In genomic region chr9:21309150-21309741, GRCm38 (mm10) we compare ENCODE assay signal across 11 mouse cellular contexts. TPM values are rescaled to one million over a fixed set of nuclear protein-coding genes. Genes with fewer than 3 reads are reported as not detected.
DNase-seq lines count a peak whose midpoint lies in the region; ATAC-seq and TF ChIP-seq lines count a peak whose summit lies in the region.
"Had no signal": no experiment of that assay in that cellular context is flagged by ENCODE, and none has a peak within 500 bp of the region (broad histone marks: within the 10 kb centered on the region; RNA-seq: fewer than 3 reads in every experiment).

No protein-coding gene starts in this region.

- no peak for TF ChIP-seq CTCF in intestine, postnatal 0 days (IDR thresholded peaks at IDR 0.05; ENCODE audit: low read depth)
- TF ChIP-seq CTCF in E14TG2a.4 (conservative IDR thresholded peaks at IDR 0.05; ENCODE audit: low read length), result no peak

- 70% methylated on average over 15 of the region's 15 CpGs for WGBS in intestine, postnatal 0 days
- 67% methylated on average over 15 of the region's 15 CpGs for WGBS in intestine, embryonic 16.5 days

- H3K4me1 ChIP-seq in intestine, postnatal 0 days (replicated peaks; ENCODE audit: control insufficient read depth, insufficient read depth, low read length), result no peaks in the 10 kb centered on the region
- peaks cover 2% of the 10 kb centered on the region; the same call in 1 of the 2 replicates for H3K4me1 ChIP-seq in intestine, embryonic 16.5 days (ENCODE audit: control insufficient read depth, insufficient read depth, low read length)
- H3K4me1 ChIP-seq in E14TG2a.4 (replicated peaks; ENCODE audit: low read depth, low read length), result peaks cover 47% of the 10 kb centered on the region
- peaks cover 28% of the 10 kb centered on the region for H3K4me1 ChIP-seq in erythroblast, embryonic 14.5 days (ENCODE audit: control insufficient read depth)

- no peak for DNase-seq in right cerebral cortex, postnatal 4 days
- DNase-seq in gastrocnemius, postnatal 4 days (ENCODE audit: low spot score in 2 of 2), result no peak
- no peak for DNase-seq in gastrocnemius, adult 18-20 months (ENCODE audit: low spot score)
- DNase-seq: lung, embryonic 14.5 days had no signal

- no peak overlapping the region for H3K27ac ChIP-seq in intestine, postnatal 0 days (ENCODE audit: low read depth, low read length)
- no peak overlapping the region for H3K27ac ChIP-seq in intestine, embryonic 16.5 days (ENCODE audit: low read length)
- H3K27ac ChIP-seq: neural tube, embryonic 12.5 days had no signal

- ATAC-seq in intestine, postnatal 0 days, result peak; percentile 36
- no peak for ATAC-seq in intestine, embryonic 16.5 days
- ATAC-seq in monocyte, adult 5-6 weeks (replicated peaks; ENCODE audit: insufficient number of reproducible peaks, low FRiP score, low TSS enrichment, poor library complexity, severe bottlenecking), result peak; percentile 88

- 0 out of 2 replicates have a peak, but pooled peaks cover 7% of the 10 kb centered on the region for H3K36me3 ChIP-seq in intestine, postnatal 0 days (ENCODE audit: control insufficient read depth, insufficient read depth)
- H3K36me3 ChIP-seq in intestine, embryonic 16.5 days (ENCODE audit: control insufficient read depth, insufficient read depth, low read length), result no peaks in the 10 kb centered on the region
- no peaks in the 10 kb centered on the region for H3K36me3 ChIP-seq in E14TG2a.4 (ENCODE audit: insufficient read depth, low read length)
- no peaks in the 10 kb centered on the region for H3K36me3 ChIP-seq in erythroblast, embryonic 14.5 days (ENCODE audit: control insufficient read depth)
- H3K36me3 ChIP-seq: neural tube, embryonic 12.5 days had no signal

- H3K4me2 ChIP-seq in intestine, postnatal 0 days (replicated peaks; ENCODE audit: low read depth), result no peak overlapping the region
- no peak overlapping the region for H3K4me2 ChIP-seq in intestine, embryonic 16.5 days (ENCODE audit: low read depth, low read length)
- H3K4me2 ChIP-seq: lung, embryonic 14.5 days; neural tube, embryonic 12.5 days had no signal

- no peak overlapping the region for H3K4me3 ChIP-seq in intestine, postnatal 0 days (ENCODE audit: low read depth, low read length)
- no peak overlapping the region for H3K4me3 ChIP-seq in intestine, embryonic 16.5 days (ENCODE audit: low read length)
- H3K4me3 ChIP-seq in E14TG2a.4 (replicated peaks; ENCODE audit: low read length), result peak overlapping the region; percentile 76
- H3K4me3 ChIP-seq in erythroblast, embryonic 14.5 days (replicated peaks), result peak overlapping the region; percentile 37
- H3K4me3 ChIP-seq: neural tube, embryonic 12.5 days had no signal

- no peaks in the 10 kb centered on the region for H3K27me3 ChIP-seq in intestine, postnatal 0 days (replicated peaks; ENCODE audit: control insufficient read depth, insufficient read depth, low read length)
- H3K27me3 ChIP-seq in intestine, embryonic 16.5 days (replicated peaks; ENCODE audit: control insufficient read depth, insufficient read depth, low read length), result 0 out of 2 replicates have a peak, but pooled peaks cover 5% of the 10 kb centered on the region
- peaks cover 18% of the 10 kb centered on the region for H3K27me3 ChIP-seq in E14TG2a.4 (ENCODE audit: insufficient read depth, low read length)
- H3K27me3 ChIP-seq in erythroblast, embryonic 14.5 days (ENCODE audit: control insufficient read depth), result peaks cover 24% of the 10 kb centered on the region

- H3K9me3 ChIP-seq in intestine, postnatal 0 days (ENCODE audit: control insufficient read depth), result no peaks in the 10 kb centered on the region
- H3K9me3 ChIP-seq in intestine, embryonic 16.5 days (ENCODE audit: control insufficient read depth, low read length), result no peaks in the 10 kb centered on the region
- peaks cover 7% of the 10 kb centered on the region; the same call in 1 of the 2 replicates for H3K9me3 ChIP-seq in E14TG2a.4 (ENCODE audit: low read length)
- H3K9me3 ChIP-seq in erythroblast, embryonic 14.5 days (ENCODE audit: control insufficient read depth, low read length), result no peaks in the 10 kb centered on the region
- H3K9me3 ChIP-seq: neural tube, embryonic 12.5 days had no signal

- H3K9ac ChIP-seq in intestine, postnatal 0 days (ENCODE audit: low read depth, low read length), result no peak overlapping the region
- no peak overlapping the region for H3K9ac ChIP-seq in intestine, embryonic 16.5 days (ENCODE audit: low read depth, low read length)
- H3K9ac ChIP-seq: lung, embryonic 14.5 days; neural tube, embryonic 12.5 days had no signal

RNA-seq across cellular contexts. Expression of gene Ap1m2, which starts 2.9 kb away (rescaled TPM):
- polyA plus RNA-seq in intestine, postnatal 0 days (2015; fragmentation: Nextera tagmentation; extraction: Ambion mirVana), result 192 and 208 TPM in 2 replicates
- 158 and 172 TPM in 2 replicates for polyA plus RNA-seq in intestine, embryonic 16.5 days (2015; fragmentation: Nextera tagmentation; extraction: Ambion mirVana)
- polyA plus RNA-seq in erythroblast, embryonic 14.5 days (2012), result not detected in 2 replicates
- total RNA-seq in monocyte, adult 5-6 weeks (2017), result 1.6 to 2.0 TPM (median 1.8 TPM) in 3 replicates
- not detected for total RNA-seq in gastrocnemius, postnatal 4 days (2021)
- total RNA-seq in gastrocnemius, adult 18-20 months (2021), result not detected
- total RNA-seq: gastrocnemius, adult 8-10 months had no signal

RNA-seq across cellular contexts. Expression of gene Slc44a2, which starts 11.3 kb away (rescaled TPM):
- 13.3 and 13.8 TPM in 2 replicates for polyA plus RNA-seq in intestine, postnatal 0 days (2015; fragmentation: Nextera tagmentation; extraction: Ambion mirVana)
- 44.6 and 50.2 TPM in 2 replicates for polyA plus RNA-seq in intestine, embryonic 16.5 days (2015; fragmentation: Nextera tagmentation; extraction: Ambion mirVana)
- 0.76 and 0.82 TPM in 2 replicates for polyA plus RNA-seq in erythroblast, embryonic 14.5 days (2012)
- 230 to 297 TPM (median 259 TPM) in 3 replicates for total RNA-seq in monocyte, adult 5-6 weeks (2017)
- 100 to 1,000 TPM; 139 to 151 TPM for total RNA-seq in gastrocnemius, postnatal 4 days (2021)
- total RNA-seq in gastrocnemius, adult 18-20 months (2021), result 100 to 1,000 TPM; 159 to 162 TPM

RNA-seq across cellular contexts. Expression of gene Cdkn2d, which starts 18.0 kb away (rescaled TPM):
- 24.1 and 25.8 TPM in 2 replicates for polyA plus RNA-seq in intestine, postnatal 0 days (2015; fragmentation: Nextera tagmentation; extraction: Ambion mirVana)
- 40.2 and 42.5 TPM in 2 replicates for polyA plus RNA-seq in intestine, embryonic 16.5 days (2015; fragmentation: Nextera tagmentation; extraction: Ambion mirVana)
- polyA plus RNA-seq in erythroblast, embryonic 14.5 days (2012), result 36.6 and 42.6 TPM in 2 replicates
- total RNA-seq in monocyte, adult 5-6 weeks (2017), result 58.8 to 83.6 TPM (median 66.5 TPM) in 3 replicates
- 10 to 100 TPM; 20.5 to 24.0 TPM for total RNA-seq in gastrocnemius, postnatal 4 days (2021)
- 1 to 10 TPM; 8.0 to 8.3 TPM for total RNA-seq in gastrocnemius, adult 18-20 months (2021)

RNA-seq across cellular contexts. Expression of gene Kri1, which starts 21.5 kb away (rescaled TPM):
- polyA plus RNA-seq in intestine, postnatal 0 days (2015; fragmentation: Nextera tagmentation; extraction: Ambion mirVana), result 7.0 and 7.2 TPM in 2 replicates
- polyA plus RNA-seq in intestine, embryonic 16.5 days (2015; fragmentation: Nextera tagmentation; extraction: Ambion mirVana), result 12.3 and 13.2 TPM in 2 replicates
- polyA plus RNA-seq in erythroblast, embryonic 14.5 days (2012), result 3.5 and 4.6 TPM in 2 replicates
- 91.2 to 154 TPM (median 120 TPM) in 3 replicates for total RNA-seq in monocyte, adult 5-6 weeks (2017)
- total RNA-seq in gastrocnemius, postnatal 4 days (2021), result 10 to 100 TPM; 18.1 to 21.3 TPM
- total RNA-seq in gastrocnemius, adult 18-20 months (2021), result 1 to 10 TPM; 8.0 to 9.3 TPM

RNA-seq across cellular contexts. Expression of gene Atg4d, which starts 44.2 kb away (rescaled TPM):
- polyA plus RNA-seq in intestine, postnatal 0 days (2015; fragmentation: Nextera tagmentation; extraction: Ambion mirVana), result 44.7 and 48.1 TPM in 2 replicates
- polyA plus RNA-seq in intestine, embryonic 16.5 days (2015; fragmentation: Nextera tagmentation; extraction: Ambion mirVana), result 62.1 and 62.3 TPM in 2 replicates
- 25.4 and 30.2 TPM in 2 replicates for polyA plus RNA-seq in erythroblast, embryonic 14.5 days (2012)
- 31.7 to 39.6 TPM (median 34.6 TPM) in 3 replicates for total RNA-seq in monocyte, adult 5-6 weeks (2017)
- total RNA-seq in gastrocnemius, postnatal 4 days (2021), result 10 to 100 TPM; 28.0 to 30.0 TPM
- total RNA-seq in gastrocnemius, adult 18-20 months (2021), result 10 to 100 TPM; 64.7 to 67.6 TPM

Comparison
In these comparisons a context has a peak if more than half of its experiments do, and no peak if none do; other contexts are left out.
1. H3K4me3 ChIP-seq: peak in E14TG2a.4 (single experiment) and erythroblast, embryonic 14.5 days (single experiment); none in intestine, postnatal 0 days (single experiment) and intestine, embryonic 16.5 days (single experiment).